In genomic region chr17:45734881-45735280, GRCm38 (mm10) we compare ENCODE assay signal across 9 mouse cellular contexts. TPM values are rescaled to one million over a fixed set of nuclear protein-coding genes. Genes with fewer than 3 reads are reported as not detected.
A peak's percentile ranks its signal among the peaks of the same experiment; 100 is the strongest.
DNase-seq lines count a peak whose midpoint lies in the region; ATAC-seq and TF ChIP-seq lines count a peak whose summit lies in the region.
"Had no signal": no experiment of that assay in that cellular context is flagged by ENCODE, and none has a peak within 500 bp of the region (broad histone marks: within the 10 kb centered on the region; RNA-seq: fewer than 3 reads in every experiment).

No protein-coding gene starts in this region.

- no peak for ATAC-seq in lung, embryonic 14.5 days (ENCODE audit: insufficient read depth)
- ATAC-seq in hindbrain, embryonic 12.5 days (ENCODE audit: low FRiP score): no peak

- TF ChIP-seq CTCF in lung, embryonic 14.5 days (IDR thresholded peaks at IDR 0.05; ENCODE audit: low read depth): no peak

- no peaks in the 10 kb centered on the region for H3K36me3 ChIP-seq in lung, embryonic 14.5 days (ENCODE audit: insufficient read depth)
- H3K36me3 ChIP-seq in hindbrain, embryonic 12.5 days: no peaks in the 10 kb centered on the region
- no peaks in the 10 kb centered on the region for H3K36me3 ChIP-seq in myocyte (ENCODE audit: control insufficient read depth, insufficient read depth)

- H3ac ChIP-seq in myocyte (ENCODE audit: control insufficient read depth, insufficient read length): no peak overlapping the region

- H3K27me3 ChIP-seq in lung, embryonic 14.5 days (ENCODE audit: insufficient read depth, low read length): 0 out of 2 replicates have a peak, but pooled peaks cover 3% of the 10 kb centered on the region
- peaks cover 17% of the 10 kb centered on the region for H3K27me3 ChIP-seq in hindbrain, embryonic 12.5 days
- H3K27me3 ChIP-seq in myocyte (ENCODE audit: control insufficient read depth, insufficient read depth, insufficient read length): no peaks in the 10 kb centered on the region

- DNase-seq in adrenal gland, postnatal 14 days: peak; percentile 56
- no peak for DNase-seq in adrenal gland, postnatal 4 days (ENCODE audit: low spot score in 2 of 2)
- no peak for DNase-seq in lung, embryonic 14.5 days
- no peak for DNase-seq in lung, postnatal 10 days
- DNase-seq in layer of hippocampus, postnatal 36 days: no peak
- no peak for DNase-seq in embryo, embryonic 10 days (ENCODE audit: low spot score)

- 76% methylated on average over 4 of the region's 4 CpGs for WGBS in lung, embryonic 14.5 days
- WGBS in hindbrain, embryonic 12.5 days: 63% methylated on average over 3 of the region's 4 CpGs

- no peak overlapping the region for H3K4me2 ChIP-seq in lung, embryonic 14.5 days
- H3K4me2 ChIP-seq in hindbrain, embryonic 12.5 days (replicated peaks): no peak overlapping the region
- H3K4me2 ChIP-seq in myocyte (ENCODE audit: low read depth): peak overlapping the region; percentile 99

- peaks cover 32% of the 10 kb centered on the region for H3K4me1 ChIP-seq in lung, embryonic 14.5 days (ENCODE audit: insufficient read depth)
- peaks cover 40% of the 10 kb centered on the region for H3K4me1 ChIP-seq in hindbrain, embryonic 12.5 days

- H3K27ac ChIP-seq in lung, embryonic 14.5 days (ENCODE audit: low read depth): peak overlapping the region; percentile 42; the same call in 1 of the 2 replicates
- H3K27ac ChIP-seq in hindbrain, embryonic 12.5 days: peak overlapping the region; percentile 71

- no peaks in the 10 kb centered on the region for H3K9me3 ChIP-seq in lung, embryonic 14.5 days (ENCODE audit: low read depth, low read length)
- H3K9me3 ChIP-seq in hindbrain, embryonic 12.5 days (replicated peaks): no peaks in the 10 kb centered on the region

- no peak overlapping the region for H3K9ac ChIP-seq in lung, embryonic 14.5 days
- 0 out of 2 replicates have a peak overlapping the region, but pooled peaks have one; percentile 56 for H3K9ac ChIP-seq in hindbrain, embryonic 12.5 days

- H3K79me2 ChIP-seq in myocyte (ENCODE audit: control insufficient read depth, insufficient read depth): no peaks in the 10 kb centered on the region

- TF ChIP-seq POLR2A in myocyte (IDR thresholded peaks at IDR 0.05; ENCODE audit: insufficient read length, low read depth): no peak

- H3K4me3 ChIP-seq in lung, embryonic 14.5 days (ENCODE audit: low read depth, low read length): no peak overlapping the region
- H3K4me3 ChIP-seq in hindbrain, embryonic 12.5 days: no peak overlapping the region
- no peak overlapping the region for H3K4me3 ChIP-seq in myocyte

TF ChIP-seq in myocyte, 11 proteins besides CTCF, POLR2A, EP300 and RAD21:
- no peak for TF ChIP-seq REST (IDR thresholded peaks at IDR 0.05; ENCODE audit: insufficient read depth, insufficient read length)
- TF ChIP-seq POLR2AphosphoS2 (IDR thresholded peaks at IDR 0.05; ENCODE audit: insufficient read length, low read depth): no peak
- no peak for TF ChIP-seq MAX (IDR thresholded peaks at IDR 0.05; ENCODE audit: low read depth)
- no peak for TF ChIP-seq MYOG (IDR thresholded peaks at IDR 0.05; ENCODE audit: control insufficient read depth in 1 of 3, insufficient read depth in 1 of 3, insufficient read length in 2 of 3, low read depth in 2 of 3)
- TF ChIP-seq MYOD1 (IDR thresholded peaks at IDR 0.05; ENCODE audit: control insufficient read depth in 1 of 3, insufficient read length in 2 of 3, low read depth in 2 of 3): no peak
- TF ChIP-seq SRF (IDR thresholded peaks at IDR 0.05; ENCODE audit: control insufficient read depth, insufficient read length, low read depth): no peak
- TF ChIP-seq TCF3 (IDR thresholded peaks at IDR 0.05; ENCODE audit: insufficient read length, low read depth): no peak
- TF ChIP-seq CEBPB (IDR thresholded peaks at IDR 0.05; ENCODE audit: insufficient read depth, poor library complexity, severe bottlenecking): no peak
- no peak for TF ChIP-seq E2F4 (IDR thresholded peaks at IDR 0.05; ENCODE audit: insufficient read depth)
- no peak for TF ChIP-seq USF1 (IDR thresholded peaks at IDR 0.05; ENCODE audit: low read depth)
- TF ChIP-seq TCF12 (IDR thresholded peaks at IDR 0.05; ENCODE audit: insufficient read depth, poor library complexity, severe bottlenecking): no peak
TF ChIP-seq in myocyte: peak in this region for 0.

RNA-seq across cellular contexts. Expression of gene 1600014C23Rik, which starts 1.2 kb away (rescaled TPM):
- total RNA-seq in adrenal gland, postnatal 14 days (2021): not detected in 2 replicates
- total RNA-seq in adrenal gland, postnatal 4 days (2021): not detected
- not detected in 2 replicates for polyA plus RNA-seq in lung, embryonic 14.5 days (2014; fragmentation: Nextera tagmentation; extraction: Ambion mirVana)
- not detected in 2 replicates for polyA plus RNA-seq in hindbrain, embryonic 12.5 days (2016; fragmentation: Nextera tagmentation; extraction: Ambion mirVana)
- polyA plus RNA-seq in myocyte (2012; fragmentation: generic; extraction: Trizol): 0.17 TPM
- not detected for total RNA-seq in layer of hippocampus, postnatal 36 days (2021)
- polyA plus RNA-seq: C2C12 had no signal

RNA-seq across cellular contexts. Expression of gene Tmem63b, which starts 48.2 kb away (rescaled TPM):
- 45.4 and 48.1 TPM in 2 replicates for total RNA-seq in adrenal gland, postnatal 14 days (2021)
- total RNA-seq in adrenal gland, postnatal 4 days (2021): 10 to 100 TPM; 49.5 to 57.6 TPM
- 29.7 and 31.3 TPM in 2 replicates for polyA plus RNA-seq in lung, embryonic 14.5 days (2014; fragmentation: Nextera tagmentation; extraction: Ambion mirVana)
- polyA plus RNA-seq in hindbrain, embryonic 12.5 days (2016; fragmentation: Nextera tagmentation; extraction: Ambion mirVana): 102 TPM in 2 replicates
- 58.4 TPM for polyA plus RNA-seq in myocyte (2012; fragmentation: generic; extraction: Trizol)
- total RNA-seq in layer of hippocampus, postnatal 36 days (2021): 100 to 1,000 TPM; 171 to 180 TPM

RNA-seq across cellular contexts. Expression of gene Mrpl14, which starts 48.8 kb away (rescaled TPM):
- 119 and 122 TPM in 2 replicates for total RNA-seq in adrenal gland, postnatal 14 days (2021)
- 100 to 1,000 TPM in 1 of 2 experiments, 10 to 100 TPM in 1; 95.6 to 103 TPM for total RNA-seq in adrenal gland, postnatal 4 days (2021)
- polyA plus RNA-seq in lung, embryonic 14.5 days (2014; fragmentation: Nextera tagmentation; extraction: Ambion mirVana): 162 and 168 TPM in 2 replicates
- 98.1 and 110 TPM in 2 replicates for polyA plus RNA-seq in hindbrain, embryonic 12.5 days (2016; fragmentation: Nextera tagmentation; extraction: Ambion mirVana)
- 276 TPM for polyA plus RNA-seq in myocyte (2012; fragmentation: generic; extraction: Trizol)
- 10 to 100 TPM; 39.5 to 43.9 TPM for total RNA-seq in layer of hippocampus, postnatal 36 days (2021)
